Mouse (Mus musculus): Measurements from ENCODE around the gene Zfp28. TPM values are rescaled to one million over a fixed set of nuclear protein-coding genes. Genes with fewer than 3 reads are reported as not detected.

Zfp28 gene
- polyA plus RNA-seq, 1 experiment = 8.1 TPM

- Histone ChIP-seq H3K4me3 (ENCODE audit: insufficient read depth, low read length) (no peak within 1 kb of the TSS), H3K4me1 (ENCODE audit: control insufficient read depth, insufficient read depth, low read length) (no peaks in the 10 kb centered on the region), H3K27ac (ENCODE audit: insufficient read depth, low read length) (no peak within 1 kb of the TSS)
- TF ChIP-seq POLR2A (IDR thresholded peaks at IDR 0.05; ENCODE audit: extremely low read depth, insufficient read depth, low read length) (no peak), CTCF (IDR thresholded peaks at IDR 0.05; ENCODE audit: extremely low read depth, insufficient read depth, low read length) (no peak)
These were observed 55.3 kb downstream of the Zfp28 start, which contains the start of gene Olfr1344 for GRCm38 (mm10) chr7:6438388-6438787. Gene Olfr1344, plus strand, starts transcription at chr7:6438688.

DNA sequence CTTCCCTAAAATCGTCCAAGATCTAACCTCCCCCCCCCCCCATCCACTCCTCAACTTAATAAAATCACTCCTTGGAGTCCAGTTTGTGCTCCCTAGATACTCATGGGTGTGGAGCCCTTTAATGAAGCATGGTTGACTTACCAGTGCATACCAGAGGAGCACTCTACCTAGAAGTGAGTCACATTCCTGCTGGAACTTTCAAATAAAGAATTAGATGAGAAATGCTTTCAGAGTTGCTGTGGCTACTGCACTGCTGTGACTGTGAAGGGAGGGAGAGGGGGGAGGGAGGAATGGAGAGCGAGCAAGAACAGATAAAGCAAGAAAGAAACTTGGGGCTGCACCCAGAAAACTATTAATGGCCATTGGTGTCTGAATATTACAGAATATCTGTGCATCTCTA, 58.1 kb downstream of the Zfp28 start:
- Histone ChIP-seq H3K4me1 (ENCODE audit: control insufficient read depth, insufficient read depth, low read length) (no peaks in the 10 kb centered on the region), H3K27ac (ENCODE audit: insufficient read depth, low read length) (no peak overlapping the region), H3K4me3 (ENCODE audit: insufficient read depth, low read length) (no peak overlapping the region)
- TF ChIP-seq CTCF (IDR thresholded peaks at IDR 0.05; ENCODE audit: extremely low read depth, insufficient read depth, low read length) (no peak), POLR2A (IDR thresholded peaks at IDR 0.05; ENCODE audit: extremely low read depth, insufficient read depth, low read length) (no peak)

Other genes starting within 250 kb of the Zfp28 start
- 37.4 and 37.9 TPM in 2 replicates for gene Zfp787, start 227.3 kb upstream of the Zfp28 start, polyA plus RNA-seq (2012; rRNA removed)
- 53.5 and 56.1 TPM in 2 replicates for gene Zfp444, start 211.1 kb upstream of the Zfp28 start, polyA plus RNA-seq (2012; rRNA removed)
- not detected in 2 replicates for gene Galp, start 186.2 kb upstream of the Zfp28 start, polyA plus RNA-seq (2012; rRNA removed)
- gene Zscan5b, start 161.0 kb upstream of the Zfp28 start, polyA plus RNA-seq (2012; rRNA removed) = not detected in 2 replicates
- not detected in 2 replicates for gene Epp13, start 130.6 kb upstream of the Zfp28 start, polyA plus RNA-seq (2012; rRNA removed)
- gene Zfp667, start 96.7 kb upstream of the Zfp28 start, polyA plus RNA-seq (2012; rRNA removed) = 7.1 and 7.7 TPM in 2 replicates
- gene Zfp583, start 52.0 kb upstream of the Zfp28 start, polyA plus RNA-seq (2012; rRNA removed) = 7.6 and 8.0 TPM in 2 replicates
- 3.4 and 4.2 TPM in 2 replicates for gene Gm3854, start 39.5 kb upstream of the Zfp28 start, polyA plus RNA-seq (2012; rRNA removed)
- gene Zfp78, start 20.0 kb upstream of the Zfp28 start, polyA plus RNA-seq (2012; rRNA removed) = 2.6 and 3.1 TPM in 2 replicates
- gene Smim17, start 15.4 kb downstream of the Zfp28 start, polyA plus RNA-seq (2012; rRNA removed) = 7.5 and 7.6 TPM in 2 replicates
- gene Gm20715, start 27.0 kb downstream of the Zfp28 start, polyA plus RNA-seq (2012; rRNA removed) = 0.09 and 0.33 TPM in 2 replicates
- gene Olfr1344, start 55.4 kb downstream of the Zfp28 start, polyA plus RNA-seq (2012; rRNA removed) = 1.8 and 2.4 TPM in 2 replicates
- not detected in 2 replicates for gene Olfr1336, start 72.9 kb downstream of the Zfp28 start, polyA plus RNA-seq (2012; rRNA removed)
- not detected in 2 replicates for gene Olfr1346, start 83.8 kb downstream of the Zfp28 start, polyA plus RNA-seq (2012; rRNA removed)
- gene Olfr5, start 103.6 kb downstream of the Zfp28 start, polyA plus RNA-seq (2012; rRNA removed) = not detected in 2 replicates
- gene Olfr1347, start 116.5 kb downstream of the Zfp28 start, polyA plus RNA-seq (2012; rRNA removed) = not detected in 2 replicates
- not detected in 2 replicates for gene Olfr1348, start 125.5 kb downstream of the Zfp28 start, polyA plus RNA-seq (2012; rRNA removed)
- 0.04 TPM in 1 of 2 replicates, not detected in the other for gene Olfr1349, start 139.7 kb downstream of the Zfp28 start, polyA plus RNA-seq (2012; rRNA removed)
- not detected in 2 replicates for gene Olfr1350, start 181.5 kb downstream of the Zfp28 start, polyA plus RNA-seq (2012; rRNA removed)

Measured in cortical plate, adult 2 months (tissue).